In genomic region chr2:169168795-169169194, GRCm38 (mm10) we compare ENCODE assay signal across 24 mouse cellular contexts.
DNase-seq lines count a peak whose midpoint lies in the region; ATAC-seq and TF ChIP-seq lines count a peak whose summit lies in the region.
"Had no signal": no experiment of that assay in that cellular context is flagged by ENCODE, and none has a peak within 500 bp of the region (broad histone marks: within the 10 kb centered on the region; RNA-seq: fewer than 3 reads in every experiment).

No protein-coding gene starts in this region.

- in situ Hi-C loops in ES-E14 (cut with MboI; ENCODE audit: low sequenced_read_pairs in 2 of 2, unreplicated experiment in 2 of 2): no loop called here

- H3K4me1 ChIP-seq in ES-Bruce4 (ENCODE audit: control insufficient read depth, insufficient read depth, low read length): peaks cover 3% of the 10 kb centered on the region
- H3K4me1 ChIP-seq in ES-E14 (ENCODE audit: control insufficient read depth in 2 of 2, insufficient read depth in 2 of 2, low read length in 2 of 2, poor library complexity in 1 of 2): peaks cover 0 to 4% of the 10 kb centered on the region in 2 experiments; a peak in 1 of 4 replicates
- no peaks in the 10 kb centered on the region for H3K4me1 ChIP-seq in kidney, embryonic 15.5 days
- no peaks in the 10 kb centered on the region for H3K4me1 ChIP-seq in liver, embryonic 11.5 days (replicated peaks; ENCODE audit: control insufficient read depth, insufficient read depth, low read length)
- H3K4me1 ChIP-seq in heart, embryonic 11.5 days (ENCODE audit: control insufficient read depth, insufficient read depth, low read length): no peaks in the 10 kb centered on the region
- H3K4me1 ChIP-seq: forebrain, embryonic 10.5 days; heart, embryonic 10.5 days; hindbrain, embryonic 12.5 days; hindbrain, embryonic 15.5 days had no signal

- peak; percentile 17 for DNase-seq in ES-E14 (ENCODE audit: low read depth, low spot score)
- peak; percentile 77 for DNase-seq in thymus, postnatal 0 days (ENCODE audit: low spot score)
- peak; percentile 19 for DNase-seq in thymus, postnatal 25 days
- no peak for DNase-seq in adrenal gland, postnatal 25 days
- DNase-seq in liver, embryonic 11.5 days (ENCODE audit: low spot score): no peak
- DNase-seq: adrenal gland, postnatal 10 days; B cell, adult 2 months; cerebellum, adult 11 months; cerebellum, adult 2 months; cerebellum, adult 9-11 months; cerebellum, postnatal 36 days; forebrain, postnatal 0 days; gastrocnemius, adult 2 months; gastrocnemius, postnatal 25 days; heart, adult 2 months had no signal

- no peak overlapping the region for H3K27ac ChIP-seq in ES-Bruce4 (ENCODE audit: insufficient read depth, low read length)
- H3K27ac ChIP-seq in ES-E14 (ENCODE audit: insufficient read depth, low read depth, low read length, poor library complexity, severe bottlenecking): no peak overlapping the region
- no peak overlapping the region for H3K27ac ChIP-seq in kidney, embryonic 15.5 days
- no peak overlapping the region for H3K27ac ChIP-seq in liver, embryonic 11.5 days (ENCODE audit: low read depth, low read length)
- no peak overlapping the region for H3K27ac ChIP-seq in heart, embryonic 11.5 days (ENCODE audit: low read depth, low read length)
- H3K27ac ChIP-seq: forebrain, embryonic 10.5 days; gastrocnemius, adult 2 months; heart, adult 2 months; heart, embryonic 10.5 days; hindbrain, embryonic 12.5 days; hindbrain, embryonic 15.5 days had no signal

- no peak for TF ChIP-seq CTCF in ES-Bruce4 (IDR thresholded peaks at IDR 0.05; ENCODE audit: low read depth, low read length)

- no peaks in the 10 kb centered on the region for H3K9me3 ChIP-seq in ES-Bruce4 (replicated peaks; ENCODE audit: control insufficient read depth, insufficient read depth, low read length, poor library complexity, severe bottlenecking)
- no peaks in the 10 kb centered on the region for H3K9me3 ChIP-seq in ES-E14 (ENCODE audit: control insufficient read depth, insufficient read depth, low read depth, low read length)
- 0 out of 2 replicates have a peak, but pooled peaks cover 3% of the 10 kb centered on the region for H3K9me3 ChIP-seq in kidney, embryonic 15.5 days (replicated peaks)
- no peaks in the 10 kb centered on the region for H3K9me3 ChIP-seq in liver, embryonic 11.5 days (ENCODE audit: control insufficient read depth, low read length)
- H3K9me3 ChIP-seq in heart, embryonic 11.5 days (replicated peaks; ENCODE audit: control insufficient read depth, low read length): no peaks in the 10 kb centered on the region
- H3K9me3 ChIP-seq: forebrain, embryonic 10.5 days; heart, embryonic 10.5 days; hindbrain, embryonic 12.5 days; hindbrain, embryonic 15.5 days had no signal

- no peak for ATAC-seq in kidney, embryonic 15.5 days (replicated peaks; ENCODE audit: low FRiP score)
- ATAC-seq in liver, embryonic 11.5 days (replicated peaks; ENCODE audit: low FRiP score): no peak
- ATAC-seq in heart, embryonic 11.5 days (replicated peaks; ENCODE audit: insufficient number of reproducible peaks, low FRiP score, low TSS enrichment): no peak
- ATAC-seq: forebrain, embryonic 14.5 days; forebrain, postnatal 0 days; intestine, postnatal 0 days had no signal

- H3K9ac ChIP-seq in ES-Bruce4 (ENCODE audit: low read depth, poor library complexity, severe bottlenecking) (no peak overlapping the region), ES-E14 (ENCODE audit: insufficient read depth, low read depth, low read length, poor library complexity, severe bottlenecking) (no peak overlapping the region)
- H3K9ac ChIP-seq in kidney, embryonic 15.5 days: no peak overlapping the region
- no peak overlapping the region for H3K9ac ChIP-seq in liver, embryonic 11.5 days (ENCODE audit: low read depth, low read length)
- H3K9ac ChIP-seq in heart, embryonic 11.5 days (ENCODE audit: low read depth, low read length): no peak overlapping the region
- H3K9ac ChIP-seq: forebrain, postnatal 0 days; hindbrain, embryonic 12.5 days; hindbrain, embryonic 15.5 days had no signal

- TF ChIP-seq POLR2A in ES-Bruce4 (IDR thresholded peaks at IDR 0.05; ENCODE audit: insufficient read depth, low read length): no peak

- H3K36me3 ChIP-seq in ES-Bruce4 (ENCODE audit: control insufficient read depth, insufficient read depth, low read length, poor library complexity, severe bottlenecking): no peaks in the 10 kb centered on the region
- H3K36me3 ChIP-seq in ES-E14 (ENCODE audit: control insufficient read depth, insufficient read depth, low read length, poor library complexity, severe bottlenecking): no peaks in the 10 kb centered on the region
- H3K36me3 ChIP-seq in kidney, embryonic 15.5 days: no peaks in the 10 kb centered on the region
- no peaks in the 10 kb centered on the region for H3K36me3 ChIP-seq in liver, embryonic 11.5 days (ENCODE audit: control insufficient read depth, insufficient read depth, low read length)
- no peaks in the 10 kb centered on the region for H3K36me3 ChIP-seq in heart, embryonic 11.5 days (ENCODE audit: control insufficient read depth, insufficient read depth, low read length)
- H3K36me3 ChIP-seq: forebrain, embryonic 10.5 days; heart, embryonic 10.5 days; hindbrain, embryonic 12.5 days; hindbrain, embryonic 15.5 days had no signal

- WGBS in kidney, embryonic 15.5 days: 72% methylated on average over 5 of the region's 5 CpGs
- WGBS in liver, embryonic 11.5 days: 77% methylated on average over 5 of the region's 5 CpGs
- WGBS in heart, embryonic 11.5 days (ENCODE audit: insufficient replicate concordance): 73% methylated on average over 5 of the region's 5 CpGs

- H3K4me3 ChIP-seq in ES-Bruce4 (ENCODE audit: low read depth, low read length) (no peak overlapping the region), ES-E14 (ENCODE audit: insufficient read depth in 1 of 2, low read depth in 1 of 2, low read length in 2 of 2, poor library complexity in 1 of 2, severe bottlenecking in 1 of 2) (no peak overlapping the region)
- no peak overlapping the region for H3K4me3 ChIP-seq in kidney, embryonic 15.5 days (replicated peaks)
- no peak overlapping the region for H3K4me3 ChIP-seq in liver, embryonic 11.5 days (ENCODE audit: low read depth, low read length)
- H3K4me3 ChIP-seq in heart, embryonic 11.5 days (ENCODE audit: low read depth, low read length): no peak overlapping the region
- H3K4me3 ChIP-seq: forebrain, embryonic 10.5 days; gastrocnemius, adult 2 months; heart, adult 2 months; heart, embryonic 10.5 days; hindbrain, embryonic 12.5 days; hindbrain, embryonic 15.5 days had no signal

- H3K4me2 ChIP-seq in kidney, embryonic 15.5 days: no peak overlapping the region
- no peak overlapping the region for H3K4me2 ChIP-seq in liver, embryonic 11.5 days
- no peak overlapping the region for H3K4me2 ChIP-seq in heart, embryonic 11.5 days
- H3K4me2 ChIP-seq: hindbrain, embryonic 12.5 days; hindbrain, embryonic 15.5 days had no signal

- TF ChIP-seq EP300 in ES-Bruce4 (IDR thresholded peaks at IDR 0.05; ENCODE audit: insufficient read depth, low read depth, low read length): peak; percentile 72

- no peaks in the 10 kb centered on the region for H3K27me3 ChIP-seq in ES-Bruce4 (ENCODE audit: control insufficient read depth, insufficient read depth, low read length, poor library complexity, severe bottlenecking)
- 0 out of 2 replicates have a peak, but pooled peaks cover 2% of the 10 kb centered on the region for H3K27me3 ChIP-seq in kidney, embryonic 15.5 days
- no peaks in the 10 kb centered on the region for H3K27me3 ChIP-seq in liver, embryonic 11.5 days (replicated peaks; ENCODE audit: control insufficient read depth, insufficient read depth, low read length)
- no peaks in the 10 kb centered on the region; the same call in 1 of the 2 replicates for H3K27me3 ChIP-seq in heart, embryonic 11.5 days (ENCODE audit: control insufficient read depth, insufficient read depth, low read length)
- H3K27me3 ChIP-seq: hindbrain, embryonic 12.5 days; hindbrain, embryonic 15.5 days had no signal

TF ChIP-seq in ES-E14, 5 proteins besides CTCF, POLR2A, EP300 and RAD21:
- no peak for TF ChIP-seq CHD2 (IDR thresholded peaks at IDR 0.05; ENCODE audit: low read depth, low read length)
- TF ChIP-seq ZNF384 (IDR thresholded peaks at IDR 0.05; ENCODE audit: low read depth, low read length): no peak
- TF ChIP-seq HCFC1 (IDR thresholded peaks at IDR 0.05; ENCODE audit: borderline replicate concordance, insufficient read depth, low read length): no peak
- no peak for TF ChIP-seq ZC3H11A (IDR thresholded peaks at IDR 0.05; ENCODE audit: borderline replicate concordance, low read depth, low read length)
- TF ChIP-seq MAFK (IDR thresholded peaks at IDR 0.05; ENCODE audit: insufficient read depth, low read depth, low read length): no peak
TF ChIP-seq in ES-E14: peak in this region for 0.

Comparison
In these comparisons a context has a peak if more than half of its experiments do, and no peak if none do; other contexts are left out.
1. DNase-seq: peak in ES-E14 (single experiment), thymus, postnatal 0 days (single experiment) and thymus, postnatal 25 days (single experiment); none in adrenal gland, postnatal 25 days (single experiment) and liver, embryonic 11.5 days (single experiment).